Mouse (Mus musculus) neural tube, embryonic 13.5 days (tissue): ENCODE measurements at regions not wholly inside any gene's neighbourhood (a gene's known extent, or its start where the extent isn't known, plus 50 kb on each side); places are given as distances from the start of the nearest gene placed in this dataset.

Experiments used
- ATAC-seq: fragments of 200-750 bp; cut with Nextera tagmentation; 2 replicates; pipeline ENCODE4 v1.8.0; 2017; ENCODE audit warnings: low read depth, mild to moderate bottlenecking, moderate TSS enrichment, moderate library complexity
- H3K27ac ChIP-seq: fragments of 300-500 bp; sonication (generic); replicated peaks from 2 replicates; pipeline ENCODE4 v1.5.1; 2015; ENCODE audit warnings: moderate library complexity, mild to moderate bottlenecking, inconsistent platforms
- H3K27me3 ChIP-seq: fragments of 300-500 bp; sonication (generic); 2 replicates; pipeline ENCODE4 v1.6.1; 2015; ENCODE audit warnings: mild to moderate bottlenecking, inconsistent platforms
- H3K36me3 ChIP-seq: fragments of 300-500 bp; sonication (generic); 2 replicates; pipeline ENCODE4 v1.6.1; 2015; ENCODE audit warnings: mild to moderate bottlenecking, inconsistent platforms
- H3K4me1 ChIP-seq: fragments of 300-500 bp; sonication (generic); replicated peaks from 2 replicates; pipeline ENCODE4 v1.6.1; 2015; ENCODE audit warnings: inconsistent platforms
- H3K4me2 ChIP-seq: fragments of 300-500 bp; sonication (generic); 2 replicates; pipeline ENCODE4 v1.6.1; 2015; ENCODE audit warnings: inconsistent platforms, mild to moderate bottlenecking, moderate library complexity
- H3K4me3 ChIP-seq: fragments of 300-500 bp; sonication (generic); 2 replicates; pipeline ENCODE4 v1.5.1; 2015; ENCODE audit warnings: mild to moderate bottlenecking, inconsistent platforms
- H3K9ac ChIP-seq: fragments of 300-500 bp; sonication (generic); 2 replicates; pipeline ENCODE4 v1.6.1; 2015; ENCODE audit warnings: moderate library complexity, mild to moderate bottlenecking, inconsistent platforms
- H3K9me3 ChIP-seq: fragments of 300-500 bp; sonication (generic); 2 replicates; pipeline ENCODE4 v1.6.1; 2016; ENCODE audit warnings: inconsistent platforms
- WGBS: fragments of 180-500 bp; shearing (Covaris S2); methylation state at CpG from one replicate; pipeline ENCODE4 v1.1.7; 2015; 5-methylcytosine and 5-hydroxymethylcytosine counted together

GRCm38 (mm10) chr6:84327306-84328029 is 266.2 kb downstream of the Cyp26b1 start:
- no peak overlapping the region for H3K9ac ChIP-seq
- no peaks in the 10 kb centered on the region for H3K36me3 ChIP-seq
- ATAC-seq, result no peak
- no peak overlapping the region for H3K4me2 ChIP-seq
- no peaks in the 10 kb centered on the region; the same call in 1 of the 2 replicates for H3K27me3 ChIP-seq
- no peak overlapping the region for H3K27ac ChIP-seq
- 75% methylated on average over 5 of the region's 5 CpGs for WGBS
- H3K4me3 ChIP-seq, result no peak overlapping the region
- no peaks in the 10 kb centered on the region for H3K4me1 ChIP-seq
- H3K9me3 ChIP-seq, result no peaks in the 10 kb centered on the region

GRCm38 (mm10) chr6:84325384-84326114 is 268.2 kb downstream of the Cyp26b1 start:
- H3K4me1 ChIP-seq, result no peaks in the 10 kb centered on the region
- ATAC-seq, result no peak
- no peak overlapping the region for H3K4me2 ChIP-seq
- WGBS, result 80% methylated on average over 5 of the region's 5 CpGs
- H3K27ac ChIP-seq, result no peak overlapping the region
- H3K9ac ChIP-seq, result no peak overlapping the region
- H3K9me3 ChIP-seq, result no peaks in the 10 kb centered on the region
- H3K27me3 ChIP-seq, result 0 out of 2 replicates have a peak, but pooled peaks cover 7% of the 10 kb centered on the region
- H3K36me3 ChIP-seq, result no peaks in the 10 kb centered on the region
- H3K4me3 ChIP-seq, result no peak overlapping the region

- no peak overlapping the region for H3K4me2 ChIP-seq
- no peaks in the 10 kb centered on the region for H3K4me1 ChIP-seq
- H3K36me3 ChIP-seq, result no peaks in the 10 kb centered on the region
- no peaks in the 10 kb centered on the region for H3K9me3 ChIP-seq
- H3K9ac ChIP-seq, result no peak overlapping the region
- H3K27me3 ChIP-seq, result 0 out of 2 replicates have a peak, but pooled peaks cover 7% of the 10 kb centered on the region
- no peak for ATAC-seq
- no peak overlapping the region for H3K27ac ChIP-seq
- no peak overlapping the region for H3K4me3 ChIP-seq
- WGBS, result 90% methylated on average over 4 of the region's 4 CpGs
Observed at GRCm38 (mm10) chr6:84324185-84324584, 269.5 kb downstream of the Cyp26b1 start.

GRCm38 (mm10) chr6:84322528-84322927 is 271.2 kb downstream of the Cyp26b1 start:
- Histone ChIP-seq H3K4me2 (no peak overlapping the region), H3K9ac (no peak overlapping the region), H3K4me1 (peaks cover 9% of the 10 kb centered on the region), H3K36me3 (no peaks in the 10 kb centered on the region), H3K27ac (no peak overlapping the region), H3K4me3 (no peak overlapping the region), H3K27me3 (0 out of 2 replicates have a peak, but pooled peaks cover 7% of the 10 kb centered on the region), H3K9me3 (no peaks in the 10 kb centered on the region)
- ATAC-seq, result no peak
- WGBS, result 87% methylated on average over 4 of the region's 4 CpGs

GRCm38 (mm10) chr6:84320586-84320985 is 273.1 kb downstream of the Cyp26b1 start:
- Histone ChIP-seq H3K4me1 (peaks cover 9% of the 10 kb centered on the region), H3K4me3 (no peak overlapping the region), H3K27ac (no peak overlapping the region), H3K9me3 (no peaks in the 10 kb centered on the region), H3K27me3 (peaks cover 15% of the 10 kb centered on the region), H3K9ac (no peak overlapping the region), H3K4me2 (no peak overlapping the region), H3K36me3 (no peaks in the 10 kb centered on the region)
- 81% methylated on average over 1 of the region's 1 CpGs for WGBS
- ATAC-seq, result no peak

GRCm38 (mm10) chr6:84318774-84319173 is 274.9 kb downstream of the Cyp26b1 start:
- H3K4me2 ChIP-seq, result no peak overlapping the region
- no peaks in the 10 kb centered on the region for H3K36me3 ChIP-seq
- no peaks in the 10 kb centered on the region for H3K9me3 ChIP-seq
- ATAC-seq, result peak; percentile 70
- peaks cover 30% of the 10 kb centered on the region for H3K27me3 ChIP-seq
- no peak overlapping the region for H3K27ac ChIP-seq
- no peak overlapping the region for H3K9ac ChIP-seq
- H3K4me1 ChIP-seq, result peaks cover 13% of the 10 kb centered on the region
- 6% methylated on average over 4 of the region's 4 CpGs for WGBS
- H3K4me3 ChIP-seq, result no peak overlapping the region

- no peak overlapping the region for H3K27ac ChIP-seq
- H3K9me3 ChIP-seq, result no peaks in the 10 kb centered on the region
- WGBS, result 83% methylated on average over 1 of the region's 1 CpGs
- no peaks in the 10 kb centered on the region for H3K36me3 ChIP-seq
- H3K4me1 ChIP-seq, result peaks cover 21% of the 10 kb centered on the region
- no peak overlapping the region for H3K4me3 ChIP-seq
- peaks cover 36% of the 10 kb centered on the region for H3K27me3 ChIP-seq
- no peak for ATAC-seq
- no peak overlapping the region for H3K4me2 ChIP-seq
- H3K9ac ChIP-seq, result no peak overlapping the region
Observed at GRCm38 (mm10) chr6:84317026-84317425, 276.7 kb downstream of the Cyp26b1 start.

GRCm38 (mm10) chr6:84315175-84315912 is 278.4 kb downstream of the Cyp26b1 start:
- Histone ChIP-seq H3K4me1 (peaks cover 25% of the 10 kb centered on the region), H3K27ac (no peak overlapping the region), H3K27me3 (peaks cover 40% of the 10 kb centered on the region), H3K36me3 (no peaks in the 10 kb centered on the region), H3K9me3 (no peaks in the 10 kb centered on the region), H3K4me3 (no peak overlapping the region), H3K4me2 (no peak overlapping the region), H3K9ac (no peak overlapping the region)
- ATAC-seq, result no peak
- 86% methylated on average over 8 of the region's 8 CpGs for WGBS

GRCm38 (mm10) chr6:84313797-84314196 is 279.9 kb downstream of the Cyp26b1 start:
- 11% methylated on average over 4 of the region's 4 CpGs for WGBS
- Histone ChIP-seq H3K9me3 (no peaks in the 10 kb centered on the region), H3K4me2 (no peak overlapping the region), H3K4me3 (no peak overlapping the region), H3K27ac (no peak overlapping the region), H3K36me3 (no peaks in the 10 kb centered on the region), H3K4me1 (peaks cover 22% of the 10 kb centered on the region), H3K27me3 (peaks cover 43% of the 10 kb centered on the region), H3K9ac (no peak overlapping the region)
- no peak; the same call in 1 of the 2 replicates for ATAC-seq

- Histone ChIP-seq H3K36me3 (no peaks in the 10 kb centered on the region), H3K9ac (no peak overlapping the region), H3K4me1 (peaks cover 33% of the 10 kb centered on the region), H3K4me3 (no peak overlapping the region), H3K9me3 (no peaks in the 10 kb centered on the region), H3K27me3 (peaks cover 41% of the 10 kb centered on the region), H3K4me2 (no peak overlapping the region), H3K27ac (no peak overlapping the region)
- ATAC-seq, result no peak
- WGBS, result 55% methylated on average over 9 of the region's 9 CpGs
Observed at GRCm38 (mm10) chr6:84310635-84311241, 283.0 kb downstream of the Cyp26b1 start.

- no peak for ATAC-seq
- Histone ChIP-seq H3K9ac (no peak overlapping the region), H3K36me3 (no peaks in the 10 kb centered on the region), H3K27me3 (peaks cover 26% of the 10 kb centered on the region), H3K4me1 (peaks cover 22% of the 10 kb centered on the region), H3K9me3 (no peaks in the 10 kb centered on the region), H3K4me3 (no peak overlapping the region), H3K27ac (0 out of 2 replicates have a peak overlapping the region, but pooled peaks have one; percentile 6), H3K4me2 (no peak overlapping the region)
- WGBS, result 85% methylated on average over 3 of the region's 3 CpGs
Observed at GRCm38 (mm10) chr6:84307556-84307955, 286.2 kb downstream of the Cyp26b1 start.
